Mouse (Mus musculus): ENCODE data around the gene Capn15. TPM values are rescaled to one million over a fixed set of nuclear protein-coding genes. Genes with fewer than 3 reads are reported as not detected.

The Capn15 gene
- polyA plus RNA-seq, 1 experiment = 12.1 TPM

DNA sequence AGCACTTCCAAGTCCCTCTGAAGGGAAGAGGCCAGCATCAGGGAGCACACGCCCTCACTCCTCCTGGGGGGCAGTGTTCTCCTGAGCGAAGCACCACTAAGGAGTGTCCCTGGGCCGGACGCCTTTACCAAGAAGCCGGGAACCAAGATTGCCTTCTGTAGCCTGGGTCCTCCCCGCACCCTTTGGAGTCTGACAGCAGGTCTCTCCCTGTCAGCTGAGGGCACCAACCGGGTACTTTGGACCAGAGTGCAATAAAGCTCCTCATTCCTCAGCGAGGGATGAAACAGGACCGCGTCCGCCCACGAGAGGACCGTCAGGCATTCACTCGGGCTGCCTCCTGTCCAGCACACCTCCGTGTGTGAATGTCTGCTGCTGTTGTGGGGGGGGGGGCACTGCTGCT, 19.1 kb upstream of the Capn15 start:
- H3K27ac ChIP-seq (ENCODE audit: insufficient read depth, low read depth, low read length) = no peak overlapping the region
- H3K4me3 ChIP-seq (ENCODE audit: insufficient read depth, low read length) = no peak overlapping the region
- H3K4me1 ChIP-seq (ENCODE audit: control insufficient read depth, insufficient read depth, low read length) = peaks cover 33% of the 10 kb centered on the region
- TF ChIP-seq POLR2A (IDR thresholded peaks at IDR 0.05; ENCODE audit: borderline replicate concordance, low read depth, low read length) (no peak), CTCF (IDR thresholded peaks at IDR 0.05; ENCODE audit: low read depth, low read length) (no peak)

DNA sequence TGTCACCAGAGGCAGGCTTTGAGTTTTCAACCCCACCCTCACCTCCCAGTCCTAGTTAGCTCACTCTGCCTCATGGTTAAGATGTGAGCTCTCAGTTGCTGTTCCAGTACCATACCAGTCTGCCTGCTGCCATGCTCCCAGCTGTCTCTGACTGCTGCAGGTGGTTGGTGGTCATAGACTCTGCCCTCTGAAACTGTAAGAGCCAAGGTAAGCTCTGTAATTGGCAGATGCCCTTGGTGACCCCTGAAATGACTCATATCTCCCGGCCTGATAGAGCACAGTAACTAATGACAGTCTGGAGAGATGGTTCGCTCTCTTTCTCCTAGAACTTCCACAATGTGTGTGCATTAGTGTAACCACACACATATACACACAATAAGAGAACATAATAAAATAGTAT, 18.3 kb upstream of the Capn15 start:
- Histone ChIP-seq H3K4me3 (ENCODE audit: insufficient read depth, low read length) (no peak overlapping the region), H3K4me1 (ENCODE audit: control insufficient read depth, insufficient read depth, low read length) (peaks cover 33% of the 10 kb centered on the region), H3K27ac (ENCODE audit: insufficient read depth, low read depth, low read length) (no peak overlapping the region)
- TF ChIP-seq CTCF (IDR thresholded peaks at IDR 0.05; ENCODE audit: low read depth, low read length) (no peak), POLR2A (IDR thresholded peaks at IDR 0.05; ENCODE audit: borderline replicate concordance, low read depth, low read length) (no peak)

DNA sequence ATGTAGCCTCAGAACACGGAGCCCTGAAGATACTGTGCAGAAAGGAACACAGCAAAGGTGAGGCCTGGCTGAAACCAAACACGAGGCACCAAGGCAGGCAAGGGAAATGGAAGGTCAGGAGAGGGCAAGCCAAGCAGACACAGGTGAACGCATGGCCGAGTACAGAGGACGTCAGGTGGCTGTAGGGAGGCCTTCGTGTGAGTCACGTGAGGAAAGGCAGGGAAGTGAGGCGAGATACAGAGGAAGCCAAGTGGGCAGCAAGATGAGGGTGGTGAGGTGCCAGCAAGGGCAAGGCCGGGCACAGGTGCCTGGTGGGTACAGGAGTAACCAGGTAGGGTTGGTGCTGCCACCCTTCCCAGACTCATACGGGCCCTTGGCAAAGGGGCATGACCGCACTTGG, 12.8 kb upstream of the Capn15 start:
- peaks cover 4% of the 10 kb centered on the region for H3K4me1 ChIP-seq (ENCODE audit: control insufficient read depth, insufficient read depth, low read length)
- H3K4me3 ChIP-seq (ENCODE audit: insufficient read depth, low read length) = no peak overlapping the region
- H3K27ac ChIP-seq (ENCODE audit: insufficient read depth, low read depth, low read length) = no peak overlapping the region
- TF ChIP-seq CTCF (IDR thresholded peaks at IDR 0.05; ENCODE audit: low read depth, low read length) = no peak
- no peak for TF ChIP-seq POLR2A (IDR thresholded peaks at IDR 0.05; ENCODE audit: borderline replicate concordance, low read depth, low read length)

DNA sequence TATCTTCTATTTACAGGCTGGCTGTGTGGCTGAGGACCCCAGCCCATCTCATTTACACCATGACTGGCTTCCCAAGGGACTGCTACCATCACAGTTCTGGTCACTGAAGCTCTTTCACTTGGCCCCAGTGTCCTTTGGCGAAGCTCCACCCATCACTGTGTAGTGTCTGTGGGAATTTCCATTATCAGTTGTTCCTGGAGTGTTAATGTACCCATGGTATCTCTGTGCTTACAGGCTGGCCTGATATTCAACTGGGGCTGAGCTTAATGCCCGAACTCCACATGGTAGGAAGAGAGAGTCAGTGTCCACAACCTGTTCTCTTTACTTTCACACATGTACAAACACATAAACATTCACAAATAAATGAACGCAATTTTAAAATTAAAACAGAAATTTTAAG, 7.9 kb upstream of the Capn15 start:
- Histone ChIP-seq H3K27ac (ENCODE audit: insufficient read depth, low read depth, low read length) (no peak overlapping the region), H3K4me1 (ENCODE audit: control insufficient read depth, insufficient read depth, low read length) (peaks cover 14% of the 10 kb centered on the region), H3K4me3 (ENCODE audit: insufficient read depth, low read length) (no peak overlapping the region)
- TF ChIP-seq CTCF (IDR thresholded peaks at IDR 0.05; ENCODE audit: low read depth, low read length) (no peak), POLR2A (IDR thresholded peaks at IDR 0.05; ENCODE audit: borderline replicate concordance, low read depth, low read length) (no peak)

DNA sequence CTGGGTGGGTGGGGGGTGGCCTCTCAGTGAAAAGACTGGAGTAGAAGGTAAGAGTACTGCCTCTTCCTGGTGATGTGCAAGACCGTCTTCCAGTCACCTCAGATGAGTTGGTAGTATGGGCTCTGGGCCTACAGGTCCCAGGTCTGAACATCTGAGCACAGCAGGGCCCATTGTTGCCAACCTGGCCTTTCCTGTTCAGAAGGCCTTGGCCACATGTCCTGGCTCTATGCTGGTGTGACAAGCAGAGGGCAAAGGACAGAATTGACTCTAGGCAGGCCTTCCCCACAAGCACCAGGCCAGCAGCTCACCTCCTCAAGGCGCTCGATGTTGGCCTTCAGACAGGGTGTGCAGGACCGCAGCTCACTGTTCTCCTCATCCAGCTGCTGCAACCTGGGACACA, 6.7 kb upstream of the Capn15 start:
- no peak overlapping the region for H3K27ac ChIP-seq (ENCODE audit: insufficient read depth, low read depth, low read length)
- H3K4me1 ChIP-seq (ENCODE audit: control insufficient read depth, insufficient read depth, low read length) = peaks cover 14% of the 10 kb centered on the region
- TF ChIP-seq POLR2A (IDR thresholded peaks at IDR 0.05; ENCODE audit: borderline replicate concordance, low read depth, low read length) (no peak), CTCF (IDR thresholded peaks at IDR 0.05; ENCODE audit: low read depth, low read length) (no peak)
- H3K4me3 ChIP-seq (ENCODE audit: insufficient read depth, low read length) = no peak overlapping the region

DNA sequence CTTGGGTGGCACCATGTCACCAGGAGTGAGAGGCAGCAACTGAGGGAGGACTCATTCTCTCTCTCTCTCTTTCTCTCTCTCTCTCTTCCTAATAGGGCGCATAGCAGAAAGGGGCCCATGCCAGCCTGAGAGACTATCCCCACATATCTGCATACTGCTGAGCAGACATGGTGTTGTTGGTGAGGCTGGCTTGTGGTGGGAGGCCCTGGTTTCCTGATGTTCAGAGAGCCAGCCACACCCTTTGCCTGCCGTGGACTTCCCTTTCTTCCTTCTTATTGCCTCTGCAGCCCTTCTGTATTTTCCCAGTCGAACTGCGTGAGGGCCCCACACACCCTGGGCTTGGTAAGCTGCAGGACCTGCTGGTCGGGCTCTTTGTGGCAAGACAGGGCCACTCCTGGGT, 4.7 kb upstream of the Capn15 start:
- peak overlapping the region; percentile 38 for H3K27ac ChIP-seq (ENCODE audit: insufficient read depth, low read depth, low read length)
- no peak overlapping the region for H3K4me3 ChIP-seq (ENCODE audit: insufficient read depth, low read length)
- TF ChIP-seq POLR2A (IDR thresholded peaks at IDR 0.05; ENCODE audit: borderline replicate concordance, low read depth, low read length) = no peak
- no peak for TF ChIP-seq CTCF (IDR thresholded peaks at IDR 0.05; ENCODE audit: low read depth, low read length)

DNA sequence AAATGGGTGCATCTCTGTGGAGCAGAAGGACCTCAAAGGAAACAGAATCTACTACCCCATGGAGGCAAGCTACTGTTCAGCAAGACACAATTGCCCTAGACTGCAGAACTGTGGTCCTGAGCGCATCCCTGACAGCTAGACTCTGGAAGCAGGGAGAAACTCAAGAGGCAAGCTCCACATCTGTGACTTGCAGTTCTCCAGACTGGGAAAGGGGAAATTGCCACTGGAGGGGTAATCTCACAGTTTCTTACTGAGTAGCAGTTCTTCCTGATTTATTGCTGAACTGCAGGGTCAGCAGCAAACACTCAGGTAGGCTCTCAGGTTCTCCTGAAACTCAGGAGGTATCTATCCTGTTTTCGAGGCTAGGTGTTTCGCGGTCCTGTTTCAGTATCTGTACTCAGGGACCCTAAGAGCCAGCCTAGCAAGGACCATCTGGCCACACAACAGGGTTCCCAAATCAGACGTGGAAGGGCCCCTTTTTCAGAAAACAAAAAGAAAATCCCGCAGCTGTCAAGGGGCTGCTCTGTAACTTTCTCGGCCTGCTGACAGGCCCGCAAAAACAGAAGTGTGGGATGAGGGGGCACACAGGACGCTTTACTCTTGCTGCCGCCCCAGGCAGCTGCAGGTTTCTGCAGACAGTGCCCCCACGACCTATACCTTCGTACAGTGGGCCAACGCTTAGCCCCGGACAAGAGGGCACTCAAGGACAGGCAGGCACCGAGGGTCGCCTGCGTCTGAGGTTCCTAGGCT, 865 bp downstream of the Capn15 start:
- TF ChIP-seq CTCF (IDR thresholded peaks at IDR 0.05; ENCODE audit: low read depth, low read length) (no peak), POLR2A (IDR thresholded peaks at IDR 0.05; ENCODE audit: borderline replicate concordance, low read depth, low read length) (no peak)
- Histone ChIP-seq H3K4me1 (ENCODE audit: control insufficient read depth, insufficient read depth, low read length) (peaks cover 36% of the 10 kb centered on the region), H3K27ac (ENCODE audit: insufficient read depth, low read depth, low read length) (peak overlapping the region; percentile 49), H3K4me3 (ENCODE audit: insufficient read depth, low read length) (peak overlapping the region; percentile 95)

More for the DNA sequence above, 4.7 kb upstream of the Capn15 start:
- H3K4me1 ChIP-seq (ENCODE audit: control insufficient read depth, insufficient read depth, low read length) = peaks cover 14% of the 10 kb centered on the region

DNA sequence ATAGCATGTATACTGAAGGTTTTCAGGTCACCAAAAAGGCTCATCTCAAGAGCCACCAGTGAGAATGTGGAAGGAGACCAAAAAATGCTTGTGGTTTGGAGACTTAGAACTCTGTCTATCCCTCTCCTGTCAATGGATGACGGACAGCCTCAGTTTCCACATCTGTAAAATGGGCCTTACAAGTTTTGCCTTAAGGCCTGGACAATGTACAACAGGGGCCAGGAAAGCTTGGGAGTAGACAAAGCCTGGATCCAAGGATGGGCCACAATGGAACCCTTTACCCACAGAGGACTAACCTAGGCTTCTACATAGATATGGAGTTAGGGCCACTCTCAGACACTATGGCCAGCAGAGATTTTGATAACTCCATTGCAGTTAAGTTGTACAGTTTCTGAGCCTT, 1.5 kb downstream of the Capn15 start:
- TF ChIP-seq CTCF (IDR thresholded peaks at IDR 0.05; ENCODE audit: low read depth, low read length) (no peak), POLR2A (IDR thresholded peaks at IDR 0.05; ENCODE audit: borderline replicate concordance, low read depth, low read length) (no peak)
- Histone ChIP-seq H3K4me1 (ENCODE audit: control insufficient read depth, insufficient read depth, low read length) (peaks cover 32% of the 10 kb centered on the region), H3K4me3 (ENCODE audit: insufficient read depth, low read length) (peak overlapping the region; percentile 95)

DNA sequence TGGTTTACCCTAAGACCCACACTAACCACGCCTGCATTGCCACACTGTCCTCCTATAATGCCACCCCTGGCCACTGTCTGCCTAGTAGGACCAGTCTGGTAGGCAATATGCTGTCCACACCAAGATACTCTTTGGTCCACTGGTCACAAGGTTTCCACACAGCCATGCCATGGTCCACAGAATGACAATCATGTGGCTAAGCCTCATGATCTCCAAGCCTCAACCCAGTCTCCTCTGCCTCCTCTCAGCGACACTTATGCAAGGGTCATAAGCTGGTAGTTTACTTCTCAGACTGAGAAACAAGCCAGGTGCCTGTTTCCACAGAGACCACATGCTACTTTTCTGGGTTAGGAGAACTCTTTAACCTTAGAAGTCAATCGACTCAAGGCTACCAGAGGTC, 2.7 kb downstream of the Capn15 start:
- H3K27ac ChIP-seq (ENCODE audit: insufficient read depth, low read depth, low read length) = no peak overlapping the region
- H3K4me3 ChIP-seq (ENCODE audit: insufficient read depth, low read length) = no peak overlapping the region
- TF ChIP-seq CTCF (IDR thresholded peaks at IDR 0.05; ENCODE audit: low read depth, low read length) (no peak), POLR2A (IDR thresholded peaks at IDR 0.05; ENCODE audit: borderline replicate concordance, low read depth, low read length) (no peak)
- peaks cover 32% of the 10 kb centered on the region for H3K4me1 ChIP-seq (ENCODE audit: control insufficient read depth, insufficient read depth, low read length)

More for the DNA sequence above, 1.5 kb downstream of the Capn15 start:
- H3K27ac ChIP-seq (ENCODE audit: insufficient read depth, low read depth, low read length) = no peak overlapping the region

DNA sequence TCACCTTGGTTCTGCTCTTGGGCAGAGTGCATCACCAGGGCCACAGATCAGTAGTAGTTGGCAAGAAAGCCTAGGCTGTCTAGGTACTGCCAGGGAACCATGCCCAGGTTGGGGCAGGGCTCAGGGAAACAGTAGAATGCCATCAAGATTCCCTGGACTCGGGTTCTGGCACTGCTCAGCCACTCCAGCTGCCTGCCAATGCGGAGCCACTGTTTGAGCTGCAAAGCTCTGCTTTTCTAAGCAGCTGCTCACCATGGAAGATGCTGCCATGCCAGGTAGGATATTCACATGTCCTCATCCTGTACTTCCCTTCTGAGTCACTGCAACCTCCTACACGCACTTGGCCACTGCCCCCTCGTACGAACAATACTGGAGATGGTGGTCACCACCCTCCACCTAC, 4.7 kb downstream of the Capn15 start:
- peaks cover 32% of the 10 kb centered on the region for H3K4me1 ChIP-seq (ENCODE audit: control insufficient read depth, insufficient read depth, low read length)

More for the DNA sequence above, 4.7 kb downstream of the Capn15 start:
- Histone ChIP-seq H3K27ac (ENCODE audit: insufficient read depth, low read depth, low read length) (no peak overlapping the region), H3K4me3 (ENCODE audit: insufficient read depth, low read length) (no peak overlapping the region)
- no peak for TF ChIP-seq POLR2A (IDR thresholded peaks at IDR 0.05; ENCODE audit: borderline replicate concordance, low read depth, low read length)
- TF ChIP-seq CTCF (IDR thresholded peaks at IDR 0.05; ENCODE audit: low read depth, low read length) = no peak
